Mouse (Mus musculus) 3134 (cell line): ENCODE measurements around the gene Olfr643.

Source experiments
- DNase-seq: peaks from one replicate; pipeline ENCODE4 v3.0.0-alpha.2; 2011; ENCODE audit warnings: low spot score; ENCODE audit not compliant: insufficient read length; ENCODE audit errors: extremely low read depth

Olfr643 gene

DNA sequence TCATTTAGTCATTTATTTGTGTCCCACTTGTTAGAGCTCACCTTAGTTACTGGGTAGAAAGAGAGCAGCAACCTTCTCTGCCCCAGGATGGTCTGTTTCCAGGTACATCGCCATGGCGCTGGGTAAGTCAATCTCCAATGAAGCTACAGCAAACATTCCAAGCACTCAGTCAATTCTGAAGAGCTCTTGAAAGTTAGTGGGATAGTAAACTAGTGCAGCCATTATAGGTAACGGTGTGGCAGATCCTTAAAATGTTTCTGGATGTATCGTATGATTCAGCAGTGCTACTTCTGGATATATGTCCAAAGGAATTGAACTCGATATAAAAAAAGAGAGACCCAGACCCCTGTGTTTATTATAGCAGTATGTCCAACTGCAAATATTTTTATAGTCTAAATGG, at the start of gene Olfr643:
Gene Olfr643, minus strand, starts transcription at position 101 of the 400 bp plus-strand sequence.
- no peak for DNase-seq

GRCm38 (mm10) chr7:104183292-104183691, 46.1 kb upstream of the Olfr643 start, which contains the start of gene Olfr648:
Gene Olfr648 (minus strand): TSS chr7:104183392.
- no peak for DNase-seq

DNA sequence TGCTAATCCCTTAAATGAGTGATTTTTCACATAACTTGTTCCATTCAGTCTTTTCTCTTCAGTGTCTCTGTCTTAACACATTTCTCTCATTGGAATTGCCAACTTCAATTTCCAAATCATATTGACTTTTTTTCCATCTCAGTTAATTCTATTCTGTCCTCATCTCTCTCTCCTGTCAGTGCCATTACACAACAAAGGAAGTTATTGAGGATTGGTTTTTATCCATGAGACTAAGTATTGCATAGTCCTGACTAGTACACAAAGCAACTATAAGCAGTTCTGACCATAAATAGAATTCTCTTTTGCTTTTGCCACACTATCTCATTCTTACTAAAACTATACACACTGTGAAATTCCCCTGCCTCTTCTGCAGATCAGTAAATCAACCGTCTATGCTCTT, 41.9 kb upstream of the Olfr643 start:
- no peak for DNase-seq

DNA sequence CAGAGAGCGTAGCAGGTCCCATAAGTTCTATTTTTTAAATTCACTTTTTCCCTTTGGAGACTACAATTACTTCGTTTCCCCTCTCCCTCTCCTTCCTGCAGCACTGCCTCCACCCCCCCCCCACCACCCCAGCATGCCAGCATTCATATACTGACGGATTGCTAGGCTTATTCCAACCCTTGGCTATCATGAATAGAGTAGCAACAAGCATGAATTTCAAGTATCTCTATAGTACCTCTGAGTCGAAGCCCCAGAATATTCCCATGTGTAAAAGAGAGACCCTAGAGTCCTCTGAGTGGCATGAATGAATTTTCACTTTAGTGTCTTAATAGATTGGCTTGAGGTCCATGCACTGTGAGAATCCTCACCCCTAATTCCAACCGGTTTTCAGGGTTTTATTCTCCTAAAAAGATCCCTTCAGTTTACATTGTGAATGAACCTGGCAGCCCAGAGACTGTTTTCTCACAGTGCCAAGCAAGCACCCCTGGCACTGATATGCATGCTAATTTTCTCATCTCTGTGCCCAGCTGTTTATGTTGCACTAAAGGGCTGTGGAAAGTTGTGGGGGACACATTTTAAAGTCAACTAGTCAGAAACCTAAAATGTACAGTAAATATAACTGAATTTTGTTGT, 41.3 kb upstream of the Olfr643 start:
- no peak for DNase-seq

GRCm38 (mm10) chr7:104175085-104175484, 37.9 kb upstream of the Olfr643 start:
- DNase-seq: no peak

DNA sequence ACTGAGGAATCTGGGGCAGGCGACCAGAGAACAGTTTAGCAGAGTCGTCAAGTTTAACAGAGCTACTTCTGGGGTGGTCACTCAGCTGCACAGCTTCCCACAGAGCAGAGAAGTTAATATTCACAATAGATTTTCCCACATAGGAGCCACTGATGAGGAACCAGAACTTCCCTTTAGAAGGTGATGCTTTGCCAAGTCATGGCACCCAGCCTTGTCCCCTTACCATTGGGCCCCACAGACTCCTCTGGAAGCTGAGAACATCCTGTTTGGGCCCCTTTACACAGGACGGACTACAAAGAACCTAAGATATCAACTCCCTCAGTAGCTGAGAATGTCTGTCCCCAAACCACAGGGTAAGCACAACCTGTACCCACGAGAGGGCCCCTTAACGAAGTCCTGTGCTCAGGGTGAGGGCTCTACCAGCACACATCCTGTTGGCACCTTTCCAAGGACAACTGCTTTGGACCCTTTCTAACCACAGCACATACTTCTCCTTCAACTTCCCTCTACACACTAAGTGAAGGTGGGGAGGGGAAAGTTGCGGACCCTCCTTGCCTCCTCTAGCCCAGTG, 32.5 kb upstream of the Olfr643 start:
- DNase-seq: no peak

DNA sequence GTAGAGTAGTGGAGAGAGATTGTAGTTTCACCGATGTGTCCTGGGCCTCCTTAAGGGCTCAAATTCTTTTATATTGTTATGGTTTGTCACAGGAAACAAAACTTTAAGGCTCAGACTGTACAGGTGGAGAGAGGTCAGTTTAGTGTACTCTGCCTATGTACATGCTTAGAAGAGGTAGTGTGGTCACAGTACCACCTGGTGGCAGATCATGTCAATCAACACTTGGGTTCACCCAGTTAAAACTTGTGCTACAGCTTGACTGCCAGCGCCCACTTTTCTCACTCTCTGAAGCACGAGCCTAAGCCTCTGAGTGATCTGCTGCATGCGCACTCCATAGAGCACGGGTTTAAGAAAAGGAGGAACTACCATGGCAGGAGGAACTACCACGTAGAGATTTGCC, 29.9 kb upstream of the Olfr643 start:
- no peak for DNase-seq

DNA sequence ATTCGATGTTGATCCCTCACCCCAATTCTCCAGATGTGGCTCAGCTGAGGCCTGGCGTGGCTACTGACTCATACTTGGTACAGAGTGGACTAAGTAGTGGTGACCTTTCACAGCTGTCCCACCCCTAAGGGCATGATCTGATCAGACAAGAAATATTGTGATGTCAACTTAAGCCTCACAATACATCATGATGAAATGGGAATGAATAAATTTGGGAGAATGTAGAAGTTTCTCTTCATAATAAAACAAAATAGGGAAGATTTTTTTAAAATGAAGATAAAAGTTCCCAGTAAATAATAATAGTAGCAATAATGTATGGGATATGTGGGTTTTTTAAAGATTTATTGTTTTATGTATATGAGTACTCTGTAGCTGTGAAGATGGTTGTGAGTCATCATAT, 13.3 kb upstream of the Olfr643 start, which contains the start of gene Ubqlnl:
Gene Ubqlnl, minus strand, starts transcription at position 101 of the 400 bp plus-strand sequence.
- no peak for DNase-seq

DNA sequence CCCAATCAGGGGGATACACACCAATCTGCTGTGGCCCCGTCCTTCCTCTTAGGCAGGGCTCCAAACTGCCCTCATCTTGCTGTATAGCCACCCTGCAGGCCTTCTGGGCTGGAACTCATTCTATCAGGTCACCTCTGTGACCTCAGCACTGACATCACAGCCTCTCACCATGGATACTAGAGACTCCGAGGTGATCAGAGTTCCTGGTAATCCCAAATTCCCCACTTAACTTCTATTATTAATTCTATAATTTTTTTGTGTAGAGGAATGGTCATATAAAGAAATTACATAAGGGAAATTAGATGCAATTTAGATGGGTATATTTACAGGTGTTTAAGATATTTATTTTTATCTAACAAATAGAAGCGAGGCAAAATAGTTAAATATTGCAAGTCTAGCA, 6.0 kb upstream of the Olfr643 start, which contains the start of gene Ubqln3:
Gene Ubqln3, minus strand, starts transcription at position 101 of the 400 bp plus-strand sequence.
- no peak for DNase-seq

DNA sequence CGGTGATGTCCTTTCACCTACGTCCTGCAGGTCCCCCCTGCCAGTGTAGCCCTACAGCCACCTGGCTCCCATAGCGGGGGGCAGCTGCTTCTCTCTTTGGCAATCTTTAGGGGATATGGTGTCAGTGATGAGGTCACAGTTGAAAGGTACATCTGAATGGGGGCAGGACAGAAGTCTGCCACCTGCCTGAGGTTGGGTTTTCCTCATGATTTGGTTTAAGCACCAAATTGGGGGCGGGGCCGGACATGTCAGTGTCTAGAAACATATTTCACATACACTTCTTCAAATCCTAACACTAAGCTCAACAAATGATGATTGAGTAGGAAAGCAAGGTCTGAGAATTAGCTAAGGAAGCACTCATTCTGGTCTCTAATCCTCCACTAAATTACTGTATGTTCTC, 7.5 kb downstream of the Olfr643 start, which contains the start of gene Ubqln5:
Gene Ubqln5, minus strand, starts transcription at position 101 of the 400 bp plus-strand sequence.
- DNase-seq: no peak

GRCm38 (mm10) chr7:104104757-104104972, 32.5 kb downstream of the Olfr643 start, which contains the start of gene Olfr646:
Gene Olfr646 (plus strand): TSS chr7:104104873.
- no peak for DNase-seq

DNA sequence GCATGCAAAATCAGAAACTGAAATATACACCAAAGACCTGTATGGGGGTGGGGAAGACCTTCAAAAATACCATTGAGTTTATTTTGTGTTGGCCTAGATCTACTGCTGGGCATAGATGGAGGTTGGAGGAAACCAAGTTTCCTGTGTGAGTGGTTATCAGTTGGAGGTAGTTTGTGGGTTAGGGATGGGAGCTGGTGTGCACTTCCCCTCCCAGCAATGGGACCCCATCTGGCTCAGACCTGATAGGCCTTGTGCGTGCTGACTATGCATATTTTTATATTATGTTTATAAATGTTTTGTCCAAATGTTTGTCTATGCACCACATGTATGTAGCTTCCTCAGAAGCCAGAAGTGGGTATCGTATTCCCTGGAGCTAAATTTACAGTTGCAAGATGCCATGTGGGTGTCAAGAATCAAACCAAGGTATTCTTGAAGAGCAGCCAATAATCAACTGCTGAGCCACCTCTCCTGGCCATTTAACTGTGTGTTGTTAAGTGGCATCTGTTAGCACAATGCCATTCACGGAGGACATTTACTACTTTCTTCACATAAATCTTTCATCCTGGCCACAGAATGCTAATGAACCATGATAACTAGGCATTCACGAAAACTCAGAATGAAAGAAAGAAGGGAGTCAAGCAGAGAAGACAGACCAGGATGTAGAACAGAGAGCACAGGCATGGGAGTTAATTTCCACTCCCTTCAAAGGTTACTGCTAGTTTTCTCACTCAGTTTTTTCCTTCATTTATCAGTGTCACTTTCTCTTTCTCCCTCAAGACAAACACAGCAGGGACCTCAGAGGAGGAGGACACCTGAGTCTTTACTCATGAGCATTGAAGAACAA, 33.1 kb downstream of the Olfr643 start:
- DNase-seq: no peak

DNA sequence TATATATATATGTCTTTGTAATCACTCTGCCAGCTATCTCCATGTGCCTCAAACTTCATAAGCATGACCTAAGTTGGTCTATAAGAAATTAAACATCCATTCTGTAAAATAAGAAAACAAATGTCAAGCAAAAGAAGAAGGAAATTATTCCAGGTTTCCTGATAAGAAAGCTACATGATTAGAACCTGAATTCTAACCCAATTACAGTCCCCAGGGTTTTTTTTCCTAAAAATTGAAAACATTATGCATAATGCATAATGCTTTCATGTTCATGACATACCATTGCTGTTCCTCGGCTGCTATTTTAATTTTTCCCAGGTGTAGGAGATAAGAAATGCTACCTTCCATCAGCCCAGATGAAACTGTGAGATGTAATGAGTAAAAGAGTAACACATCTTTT, 51.8 kb downstream of the Olfr643 start, which contains the start of gene Olfr645:
Gene Olfr645, minus strand, starts transcription at position 101 of the 400 bp plus-strand sequence.
- no peak for DNase-seq

DNA sequence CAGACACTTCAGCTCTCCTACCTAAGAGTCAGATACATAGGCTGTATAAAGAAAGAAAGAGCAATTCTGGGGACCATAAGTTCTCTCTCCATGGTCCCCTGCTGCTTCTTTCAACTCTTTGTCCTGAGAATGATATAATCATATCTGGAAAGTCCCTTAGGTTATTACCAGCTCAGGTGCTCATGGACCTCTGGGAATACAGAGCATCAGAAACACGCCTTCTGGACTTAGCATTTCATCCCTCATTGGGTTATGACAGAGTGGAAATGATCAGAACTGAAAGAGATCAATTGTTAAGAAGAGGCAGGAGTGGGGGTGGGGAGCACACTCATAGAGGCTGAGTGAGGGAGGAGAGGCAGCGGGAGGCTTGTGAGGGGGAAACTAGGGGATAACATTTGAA, 65.4 kb downstream of the Olfr643 start, which contains the start of gene Olfr644:
Gene Olfr644, minus strand, starts transcription at position 101 of the 400 bp plus-strand sequence.
- no peak for DNase-seq

GRCm38 (mm10) chr7:104061345-104061744, 75.9 kb downstream of the Olfr643 start, which contains the start of gene 4930516K23Rik:
Gene 4930516K23Rik (minus strand): TSS chr7:104061445.
- no peak for DNase-seq

DNA sequence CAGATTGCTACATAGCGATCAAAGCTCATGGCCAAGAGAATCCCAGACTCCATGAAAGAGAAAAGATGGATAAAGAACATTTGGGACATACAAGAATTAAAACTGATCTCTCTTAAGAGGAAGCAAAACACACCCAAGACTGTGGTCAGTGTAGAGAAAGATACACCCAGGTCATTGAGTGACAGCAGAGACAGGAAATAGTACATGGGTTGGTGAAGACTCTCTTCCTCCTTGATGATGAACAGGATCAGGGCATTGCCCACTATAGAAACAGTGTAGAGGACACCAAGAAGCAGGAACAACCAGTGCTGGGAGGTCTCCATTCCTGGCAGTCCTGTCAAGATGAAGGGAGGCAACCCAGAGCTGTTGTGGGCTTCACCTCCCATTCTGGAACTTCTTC, 78.0 kb downstream of the Olfr643 start:
- DNase-seq: no peak

GRCm38 (mm10) chr7:104052566-104052965, 84.6 kb downstream of the Olfr643 start, which contains the start of gene Olfr642:
Gene Olfr642 (minus strand): TSS chr7:104052666.
- no peak for DNase-seq

DNA sequence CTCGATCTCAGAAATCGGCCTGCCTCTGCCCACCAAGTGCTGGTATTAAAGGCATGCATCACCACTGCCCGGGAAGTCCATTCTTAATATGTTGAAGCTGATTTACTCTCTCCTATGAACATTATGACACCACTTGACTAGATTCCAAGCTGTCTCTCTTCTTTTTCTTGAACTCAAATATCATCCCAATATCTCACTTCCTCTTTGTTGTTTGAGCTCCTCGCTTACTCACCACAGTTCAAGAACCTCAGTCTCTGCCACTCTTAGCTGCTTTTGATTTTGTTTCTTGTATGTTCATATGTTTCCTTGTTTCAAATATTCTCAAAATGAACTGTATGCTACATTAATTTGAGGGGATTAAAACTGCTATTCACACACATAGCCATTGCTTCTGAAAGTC, 86.5 kb downstream of the Olfr643 start:
- DNase-seq: no peak

DNA sequence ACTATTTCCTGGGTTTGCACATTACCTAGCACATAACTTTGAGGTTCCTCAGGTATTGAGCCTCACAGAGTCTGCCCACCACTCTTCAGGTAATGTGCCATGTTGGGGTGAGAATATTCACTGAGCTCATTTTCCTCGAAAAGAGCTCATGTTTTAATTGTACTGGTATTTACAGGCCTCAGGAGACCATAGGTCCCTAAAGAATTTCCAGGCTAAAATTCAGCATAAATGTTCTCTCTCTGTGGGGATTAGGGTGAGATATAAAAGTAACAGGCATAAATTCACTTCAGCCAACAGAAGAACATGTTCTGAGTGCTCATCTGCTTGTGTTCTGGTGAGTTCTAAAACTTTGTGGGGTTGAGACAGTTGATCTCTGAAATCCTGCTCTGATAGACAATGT, 102.1 kb downstream of the Olfr643 start, which contains the start of gene Olfr641:
Gene Olfr641, plus strand, starts transcription at position 301 of the 400 bp plus-strand sequence.
- no peak for DNase-seq

GRCm38 (mm10) chr7:104026978-104027377, 110.2 kb downstream of the Olfr643 start:
- no peak for DNase-seq

DNA sequence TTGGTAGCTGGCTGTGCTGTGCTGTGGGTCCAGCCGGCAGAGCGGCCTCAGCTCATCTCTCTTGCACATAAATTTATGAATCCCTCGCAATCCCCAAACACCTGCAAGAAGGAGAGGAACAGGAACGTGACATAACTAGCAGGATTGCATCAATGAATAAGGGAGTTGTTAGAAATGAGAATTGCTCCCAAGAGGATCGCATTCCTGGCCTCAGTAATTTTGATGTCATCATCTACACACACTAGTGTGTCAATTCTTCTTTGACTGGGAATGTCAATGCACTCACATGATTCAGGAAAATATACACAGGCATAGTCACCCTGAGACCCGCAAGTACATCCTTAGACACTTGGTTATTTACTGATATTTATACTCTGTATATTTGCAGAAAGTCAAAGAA, 111.7 kb downstream of the Olfr643 start, which contains the start of gene Olfr640:
Gene Olfr640, minus strand, starts transcription at position 101 of the 400 bp plus-strand sequence.
- no peak for DNase-seq
